Mouse (Mus musculus): ENCODE measurements around the gene Hdac8. TPM values are rescaled to one million over a fixed set of nuclear protein-coding genes. Genes with fewer than 3 reads are reported as not detected.
A peak's percentile ranks its signal among the peaks of the same experiment; 100 is the strongest.

Gene Hdac8
- polyA plus RNA-seq (2012; ENCODE audit: insufficient read depth, insufficient read length, missing spikeins), result 9.8 and 11.3 TPM in 2 replicates

DNA sequence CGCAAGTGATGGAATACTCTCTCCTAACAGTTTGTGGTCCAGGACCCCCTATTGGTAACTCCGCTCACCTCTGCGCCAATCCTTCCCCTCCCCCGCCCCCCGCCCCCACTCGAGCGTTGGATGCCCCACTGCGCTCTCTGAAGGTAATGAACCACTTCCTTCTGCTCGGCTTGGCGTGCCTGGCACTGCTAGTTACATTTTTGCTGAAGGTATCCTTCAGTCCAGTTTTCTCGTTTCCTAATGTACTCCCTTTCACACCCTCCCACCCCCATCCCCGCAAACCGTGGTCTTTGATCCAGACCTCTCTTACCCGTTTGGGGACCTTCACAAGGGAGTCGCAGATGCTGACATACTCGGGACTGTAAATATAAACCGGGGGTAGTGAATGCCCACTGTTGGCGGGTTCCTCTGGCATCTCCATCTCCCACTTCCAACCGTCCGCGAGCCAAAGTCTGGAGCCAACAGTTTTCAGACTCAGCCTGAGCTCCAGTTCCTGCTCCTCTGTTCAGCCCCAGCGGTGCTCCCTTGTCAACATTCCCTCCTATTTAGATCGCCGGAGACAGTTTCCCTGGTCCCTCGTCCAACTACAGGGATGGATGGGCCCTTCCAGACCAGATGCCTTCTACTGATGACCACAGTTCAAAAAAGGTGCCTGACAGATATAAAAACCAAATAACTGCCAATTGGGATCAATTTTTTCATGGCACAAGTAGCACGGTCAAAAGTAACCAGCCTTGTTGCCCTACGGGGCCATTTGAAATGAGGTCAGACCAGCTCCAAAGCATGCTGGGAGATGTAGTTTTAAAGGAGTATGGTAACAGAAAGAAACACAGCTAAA lies at the start of gene Hdac8:
Hdac8 (minus strand) TSS at position 716 of the 838 bp plus-strand sequence.
- Histone ChIP-seq H3K4me1 (ENCODE audit: control insufficient read depth, insufficient read depth, low read length) (0 out of 2 replicates have a peak, but pooled peaks cover 3% of the 10 kb centered on the region), H3K27ac (ENCODE audit: insufficient read depth, low read depth, low read length) (peak within 1 kb of the TSS; percentile 55), H3K4me3 (ENCODE audit: insufficient read depth, low read length) (peak within 1 kb of the TSS; percentile 79)
- TF ChIP-seq POLR2A (IDR thresholded peaks at IDR 0.05; ENCODE audit: borderline replicate concordance, low read depth, low read length), result no peak
- no peak for TF ChIP-seq CTCF (IDR thresholded peaks at IDR 0.05; ENCODE audit: low read depth, low read length)

DNA sequence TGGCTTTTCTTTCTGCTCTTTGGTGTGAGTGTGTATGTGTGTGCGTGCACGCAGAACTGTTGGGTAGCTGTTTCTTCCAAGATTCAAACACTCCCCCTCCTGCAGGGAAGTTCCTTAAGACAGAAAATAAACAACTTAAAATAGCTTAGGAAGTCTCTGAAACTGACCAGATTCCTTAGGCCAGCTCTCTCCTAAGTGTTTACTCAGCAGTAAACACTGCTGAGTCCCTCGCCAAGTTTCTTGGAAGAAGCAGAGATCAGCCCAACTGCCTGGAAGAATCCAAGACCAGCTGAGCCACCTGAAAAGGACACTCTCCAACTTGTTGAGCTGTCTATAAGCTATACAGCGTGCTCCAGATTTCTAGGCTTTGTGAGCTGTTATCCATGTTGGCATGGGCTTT lies 4.0 kb upstream of the Hdac8 start:
- H3K4me3 ChIP-seq (ENCODE audit: insufficient read depth, low read length), result no peak overlapping the region
- no peak overlapping the region for H3K27ac ChIP-seq (ENCODE audit: insufficient read depth, low read depth, low read length)
- H3K4me1 ChIP-seq (ENCODE audit: control insufficient read depth, insufficient read depth, low read length), result 0 out of 2 replicates have a peak, but pooled peaks cover 3% of the 10 kb centered on the region
- no peak for TF ChIP-seq POLR2A (IDR thresholded peaks at IDR 0.05; ENCODE audit: borderline replicate concordance, low read depth, low read length)
- no peak for TF ChIP-seq CTCF (IDR thresholded peaks at IDR 0.05; ENCODE audit: low read depth, low read length)

DNA sequence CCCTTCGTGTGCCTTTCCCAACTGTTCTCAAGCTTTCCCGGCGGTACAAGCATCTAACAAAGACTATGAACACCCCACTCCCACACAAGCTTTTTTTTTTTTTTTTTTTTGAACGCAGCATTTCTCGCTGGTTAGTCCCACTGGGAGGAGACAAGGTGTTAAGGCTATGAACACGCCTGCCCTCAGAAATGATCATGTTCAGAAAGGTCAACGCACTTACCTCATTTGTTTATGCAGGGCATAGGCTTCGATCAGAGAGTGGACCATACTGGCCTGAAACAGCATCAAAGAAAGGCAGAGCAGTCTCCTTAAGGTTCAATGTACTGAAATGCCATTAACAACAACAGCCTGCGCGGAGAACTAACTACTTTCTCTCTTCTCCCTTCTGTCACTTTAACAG lies 980 bp downstream of the Hdac8 start:
- no peaks in the 10 kb centered on the region for H3K4me1 ChIP-seq (ENCODE audit: control insufficient read depth, insufficient read depth, low read length)
- H3K4me3 ChIP-seq (ENCODE audit: insufficient read depth, low read length), result peak overlapping the region; percentile 79
- TF ChIP-seq CTCF (IDR thresholded peaks at IDR 0.05; ENCODE audit: low read depth, low read length), result no peak
- TF ChIP-seq POLR2A (IDR thresholded peaks at IDR 0.05; ENCODE audit: borderline replicate concordance, low read depth, low read length), result no peak
- H3K27ac ChIP-seq (ENCODE audit: insufficient read depth, low read depth, low read length), result no peak overlapping the region

DNA sequence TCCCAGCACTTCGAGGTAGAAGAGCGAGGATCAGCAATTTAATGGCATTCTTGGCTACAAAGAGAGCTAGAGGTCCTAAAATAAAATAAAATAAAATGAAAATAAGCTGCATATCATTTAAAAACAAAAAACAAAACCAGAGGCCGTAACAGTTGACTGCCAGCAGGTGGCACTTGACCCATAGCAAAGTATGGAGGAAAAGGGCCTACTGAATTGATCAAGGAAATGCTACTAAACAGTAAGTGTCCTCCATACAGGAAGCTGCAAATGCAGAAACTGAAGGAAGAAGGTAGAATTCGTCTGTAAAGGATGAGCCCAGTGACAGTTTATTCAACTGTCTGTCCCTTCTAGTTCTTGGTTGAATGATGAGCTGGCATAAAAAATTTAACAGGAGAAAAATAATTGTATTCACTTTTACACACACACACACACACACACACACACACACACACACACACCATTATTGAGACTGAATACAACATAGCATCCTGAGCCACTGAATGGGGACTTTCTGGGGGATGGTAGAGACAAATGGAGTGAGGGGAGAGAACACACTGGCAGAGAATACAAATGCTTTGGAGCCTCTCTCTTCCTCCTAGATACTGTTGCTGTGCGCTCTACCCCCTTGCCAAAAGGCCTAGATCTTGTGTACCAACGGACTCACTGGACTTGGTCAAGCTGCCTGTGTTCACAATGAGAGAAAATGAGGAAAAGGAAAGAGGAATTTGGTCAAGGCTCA lies 11.0 kb downstream of the Hdac8 start:
- Histone ChIP-seq H3K4me1 (ENCODE audit: control insufficient read depth, insufficient read depth, low read length) (no peaks in the 10 kb centered on the region; the same call in 1 of the 2 replicates), H3K4me3 (ENCODE audit: insufficient read depth, low read length) (no peak overlapping the region), H3K27ac (ENCODE audit: insufficient read depth, low read depth, low read length) (no peak overlapping the region)
- TF ChIP-seq POLR2A (IDR thresholded peaks at IDR 0.05; ENCODE audit: borderline replicate concordance, low read depth, low read length) (no peak), CTCF (IDR thresholded peaks at IDR 0.05; ENCODE audit: low read depth, low read length) (no peak)

DNA sequence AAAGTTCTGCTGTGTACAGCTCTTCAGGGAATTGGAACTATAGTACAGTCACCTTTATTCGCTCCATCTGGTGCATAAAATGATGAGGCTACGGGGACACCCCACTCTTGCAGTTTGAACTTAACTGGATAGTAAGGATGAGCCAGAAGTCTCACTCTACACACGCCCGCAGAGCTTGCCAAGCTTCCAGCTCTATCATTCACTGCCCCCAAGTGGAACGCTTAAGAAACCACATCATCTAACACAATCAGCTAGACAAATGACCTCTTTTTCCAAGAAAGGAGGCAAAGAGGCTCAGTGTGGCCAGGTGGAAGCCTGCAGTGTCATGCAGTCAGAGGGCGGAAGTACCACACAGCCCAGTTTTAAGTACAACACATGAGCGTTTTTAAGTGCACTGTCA lies 19.6 kb downstream of the Hdac8 start:
- Histone ChIP-seq H3K4me1 (ENCODE audit: control insufficient read depth, insufficient read depth, low read length) (peaks cover 5% of the 10 kb centered on the region), H3K4me3 (ENCODE audit: insufficient read depth, low read length) (no peak overlapping the region), H3K27ac (ENCODE audit: insufficient read depth, low read depth, low read length) (no peak overlapping the region)
- TF ChIP-seq POLR2A (IDR thresholded peaks at IDR 0.05; ENCODE audit: borderline replicate concordance, low read depth, low read length), result no peak
- no peak for TF ChIP-seq CTCF (IDR thresholded peaks at IDR 0.05; ENCODE audit: low read depth, low read length)

DNA sequence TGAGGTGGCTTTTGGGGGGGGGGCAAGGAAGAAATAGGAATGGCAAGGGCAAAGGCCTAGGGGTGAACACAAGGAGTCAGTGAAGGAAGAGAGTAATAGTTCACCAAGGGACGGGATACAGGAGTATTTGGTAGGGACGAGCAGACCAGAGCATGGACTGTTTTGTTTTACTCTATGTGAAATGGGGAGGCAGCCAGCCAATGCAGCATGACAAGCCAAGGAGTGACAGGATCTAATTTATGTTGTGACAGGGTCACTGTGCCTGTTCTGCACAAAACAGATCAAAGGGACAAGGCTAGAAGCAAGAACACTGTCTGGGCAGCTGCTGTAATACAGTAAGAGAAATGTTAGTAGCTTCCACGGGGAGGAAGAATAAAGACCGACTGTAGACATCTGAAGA lies 25.5 kb downstream of the Hdac8 start:
- TF ChIP-seq CTCF (IDR thresholded peaks at IDR 0.05; ENCODE audit: low read depth, low read length) (no peak), POLR2A (IDR thresholded peaks at IDR 0.05; ENCODE audit: borderline replicate concordance, low read depth, low read length) (no peak)
- Histone ChIP-seq H3K27ac (ENCODE audit: insufficient read depth, low read depth, low read length) (no peak overlapping the region), H3K4me1 (ENCODE audit: control insufficient read depth, insufficient read depth, low read length) (peaks cover 5% of the 10 kb centered on the region), H3K4me3 (ENCODE audit: insufficient read depth, low read length) (no peak overlapping the region)

DNA sequence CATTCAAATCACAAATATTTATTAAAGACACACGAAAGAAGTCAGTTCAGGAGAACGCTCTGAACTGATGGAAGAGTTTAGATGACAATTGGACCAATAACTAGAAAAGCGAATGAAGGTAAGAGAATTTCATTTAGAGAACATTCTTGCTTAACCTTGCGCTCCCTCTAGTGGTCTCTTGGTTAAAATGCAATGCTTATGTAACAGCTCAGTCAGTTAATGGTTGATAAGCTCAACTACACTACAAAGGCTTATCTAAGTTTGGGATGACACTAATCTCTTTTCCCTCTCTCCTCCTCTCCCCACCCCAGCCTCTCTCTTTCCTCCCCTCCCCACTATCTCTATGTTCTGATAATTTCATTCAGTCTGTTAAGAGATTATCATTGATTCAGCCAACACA lies 26.2 kb downstream of the Hdac8 start:
- H3K27ac ChIP-seq (ENCODE audit: insufficient read depth, low read depth, low read length), result no peak overlapping the region
- peaks cover 5% of the 10 kb centered on the region for H3K4me1 ChIP-seq (ENCODE audit: control insufficient read depth, insufficient read depth, low read length)
- TF ChIP-seq POLR2A (IDR thresholded peaks at IDR 0.05; ENCODE audit: borderline replicate concordance, low read depth, low read length) (no peak), CTCF (IDR thresholded peaks at IDR 0.05; ENCODE audit: low read depth, low read length) (no peak)

DNA sequence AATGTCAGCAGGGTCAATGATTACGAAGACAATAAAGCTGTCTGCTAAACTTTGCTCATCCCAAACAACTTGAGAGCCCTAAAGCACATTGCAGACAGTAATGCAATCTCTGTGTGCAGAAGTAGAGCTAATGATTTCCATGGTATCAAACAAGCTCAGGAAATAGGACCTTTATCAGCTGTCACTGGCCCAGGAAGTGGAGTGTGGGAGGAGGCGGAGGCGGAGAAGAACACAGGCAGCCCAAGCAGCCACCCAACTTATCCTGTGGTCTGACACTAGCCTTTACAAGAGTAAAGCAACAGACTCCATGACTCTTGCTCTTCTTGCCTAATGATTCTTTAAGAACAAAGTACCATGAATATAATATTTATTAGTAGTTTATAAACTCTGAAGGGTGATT lies 26.7 kb downstream of the Hdac8 start:
- H3K4me1 ChIP-seq (ENCODE audit: control insufficient read depth, insufficient read depth, low read length), result peaks cover 5% of the 10 kb centered on the region
- no peak overlapping the region for H3K27ac ChIP-seq (ENCODE audit: insufficient read depth, low read depth, low read length)
- H3K4me3 ChIP-seq (ENCODE audit: insufficient read depth, low read length), result no peak overlapping the region
- TF ChIP-seq CTCF (IDR thresholded peaks at IDR 0.05; ENCODE audit: low read depth, low read length), result no peak
- no peak for TF ChIP-seq POLR2A (IDR thresholded peaks at IDR 0.05; ENCODE audit: borderline replicate concordance, low read depth, low read length)

More for the DNA sequence above, 26.2 kb downstream of the Hdac8 start:
- H3K4me3 ChIP-seq (ENCODE audit: insufficient read depth, low read length), result no peak overlapping the region

DNA sequence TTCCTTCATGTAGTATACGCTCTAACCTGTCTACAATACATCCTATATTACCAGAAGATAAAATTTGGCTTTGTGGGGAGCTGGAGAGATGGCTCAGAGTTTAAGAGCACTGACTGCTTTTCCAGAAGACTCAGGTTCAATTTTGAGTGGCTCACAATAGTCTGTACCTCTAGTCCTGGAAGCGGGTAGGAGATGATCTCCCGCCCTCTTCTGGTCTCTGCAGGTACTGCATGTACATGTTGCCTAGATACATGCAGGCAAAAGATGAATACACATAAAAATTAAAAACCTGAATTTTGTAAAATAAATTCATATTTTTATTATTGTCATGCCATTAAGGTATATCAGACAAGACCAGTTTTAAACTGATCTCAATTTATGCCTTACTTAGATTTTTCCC lies 28.4 kb downstream of the Hdac8 start:
- TF ChIP-seq CTCF (IDR thresholded peaks at IDR 0.05; ENCODE audit: low read depth, low read length) (no peak), POLR2A (IDR thresholded peaks at IDR 0.05; ENCODE audit: borderline replicate concordance, low read depth, low read length) (no peak)
- Histone ChIP-seq H3K4me1 (ENCODE audit: control insufficient read depth, insufficient read depth, low read length) (peaks cover 5% of the 10 kb centered on the region), H3K27ac (ENCODE audit: insufficient read depth, low read depth, low read length) (no peak overlapping the region), H3K4me3 (ENCODE audit: insufficient read depth, low read length) (no peak overlapping the region)

DNA sequence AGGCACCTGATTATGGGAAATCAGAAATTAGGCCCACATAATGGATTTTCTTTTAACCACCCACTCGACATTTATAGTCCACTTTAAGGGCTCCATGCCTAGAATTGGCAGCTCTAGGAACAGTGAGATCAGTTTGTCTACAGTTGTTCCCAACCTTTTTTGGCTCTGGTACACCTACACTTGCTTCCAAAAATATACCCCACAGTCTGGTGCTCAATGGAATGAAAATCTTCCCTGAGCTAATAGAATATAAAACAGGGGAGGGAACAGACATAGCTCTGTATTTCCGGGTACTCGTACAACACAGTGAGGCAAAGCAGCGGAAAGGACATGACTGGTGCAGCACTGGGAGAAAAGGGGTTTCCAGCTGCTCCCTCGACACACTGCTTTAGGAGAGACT lies 29.6 kb downstream of the Hdac8 start:
- TF ChIP-seq POLR2A (IDR thresholded peaks at IDR 0.05; ENCODE audit: borderline replicate concordance, low read depth, low read length) (no peak), CTCF (IDR thresholded peaks at IDR 0.05; ENCODE audit: low read depth, low read length) (no peak)
- no peak overlapping the region for H3K4me3 ChIP-seq (ENCODE audit: insufficient read depth, low read length)
- no peaks in the 10 kb centered on the region for H3K4me1 ChIP-seq (ENCODE audit: control insufficient read depth, insufficient read depth, low read length)
- H3K27ac ChIP-seq (ENCODE audit: insufficient read depth, low read depth, low read length), result no peak overlapping the region
